Mouse (Mus musculus) adipocyte (in vitro differentiated cells): ENCODE data around the gene Il4i1.
"Not testable (repeated sequence)": the region's sequence is repeated elsewhere in the genome, so short reads cannot be mapped to it uniquely, and the experiment has no call there.

ENCODE experiments used
- DNase-seq: peaks from one replicate; pipeline ENCODE4 v3.0.0-alpha.2; 2016; ENCODE audit warnings: low spot score

The Il4i1 gene

DNA sequence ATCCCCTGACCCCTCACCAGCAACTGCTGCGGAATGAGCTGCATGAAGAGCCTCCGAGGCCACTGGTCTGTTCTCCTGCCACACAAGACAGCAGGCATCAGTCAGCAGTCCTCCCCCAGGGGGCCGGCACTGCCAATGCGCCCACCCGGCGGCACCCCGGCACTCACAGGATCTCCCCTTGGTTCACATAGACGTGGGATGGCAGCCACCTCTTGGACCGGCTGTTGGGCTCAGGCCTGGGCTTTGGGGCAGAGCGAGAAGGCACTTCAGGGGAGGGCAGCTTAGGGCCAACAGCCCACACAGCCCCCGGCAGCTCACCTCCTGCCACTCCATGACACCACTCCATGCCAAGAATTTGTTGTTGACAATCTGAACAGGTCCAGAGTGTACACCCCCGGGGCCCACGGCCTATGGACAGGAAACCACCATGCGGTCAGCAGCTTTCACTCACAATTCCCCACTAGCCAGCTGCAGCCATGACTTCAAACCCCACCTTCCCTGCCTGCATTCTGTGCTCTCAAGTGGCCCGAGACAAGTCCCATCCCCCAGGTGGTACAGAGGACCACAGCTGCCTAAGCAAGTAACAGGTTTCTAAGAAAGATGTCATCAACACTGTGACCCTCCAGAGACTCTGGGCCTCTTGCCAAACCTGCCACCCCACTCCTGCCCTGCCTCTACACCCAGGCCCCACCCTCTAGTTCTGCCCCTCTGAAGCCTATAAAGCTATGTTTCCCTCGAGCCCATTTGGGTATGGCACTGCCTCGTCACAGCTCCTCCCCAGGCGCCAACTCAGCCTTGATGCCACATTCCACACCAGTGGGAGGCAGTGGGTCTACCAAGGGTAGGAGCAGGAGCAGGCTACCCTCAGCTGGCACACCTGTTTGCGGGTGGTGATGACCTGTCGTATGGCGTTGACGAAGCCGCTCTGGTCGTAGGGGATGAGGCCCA lies 48.7 kb downstream of the Il4i1 start:
- no peak for DNase-seq

GRCm38 (mm10) chr7:44866276-44867009 lies 50.3 kb downstream of the Il4i1 start:
- peak; percentile 93 for DNase-seq

DNA sequence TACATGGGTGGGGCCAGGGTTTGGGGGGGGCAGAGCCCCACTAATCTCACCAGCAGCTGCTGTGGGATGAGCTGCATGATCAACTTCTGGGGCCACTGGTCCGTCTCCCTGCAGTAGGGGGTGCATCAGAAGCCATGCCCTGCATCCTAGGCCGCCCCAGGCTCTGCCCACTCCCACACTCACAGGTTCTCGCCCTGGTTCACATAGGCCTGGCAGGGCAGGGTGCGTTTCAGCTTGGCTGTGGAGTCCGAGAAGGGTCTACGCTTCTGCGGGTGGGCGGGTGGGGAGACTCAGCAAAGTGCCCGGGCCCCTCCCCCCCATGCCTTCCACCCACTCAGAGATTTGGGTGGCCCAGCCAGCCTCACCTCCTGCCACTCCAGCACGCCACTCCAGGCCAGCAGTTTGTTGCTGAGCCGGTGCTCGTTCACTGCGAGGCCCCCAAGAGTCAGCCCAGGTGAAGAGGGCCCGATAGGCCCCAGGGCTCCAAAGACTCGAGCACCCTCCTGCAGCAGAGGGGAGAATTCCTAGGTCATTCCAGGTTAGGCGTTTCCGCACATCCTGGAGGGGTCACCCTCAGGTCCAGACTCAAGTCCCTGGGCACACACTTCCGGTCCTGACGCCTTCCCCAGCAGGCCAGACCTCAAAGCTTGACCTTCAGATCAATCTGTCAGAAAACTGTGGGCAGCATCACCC lies 51.0 kb downstream of the Il4i1 start:
- DNase-seq: no peak

GRCm38 (mm10) chr7:44867802-44868201 lies 51.6 kb downstream of the Il4i1 start:
- no peak for DNase-seq

GRCm38 (mm10) chr7:44868465-44868864 lies 52.3 kb downstream of the Il4i1 start:
- no peak for DNase-seq

DNA sequence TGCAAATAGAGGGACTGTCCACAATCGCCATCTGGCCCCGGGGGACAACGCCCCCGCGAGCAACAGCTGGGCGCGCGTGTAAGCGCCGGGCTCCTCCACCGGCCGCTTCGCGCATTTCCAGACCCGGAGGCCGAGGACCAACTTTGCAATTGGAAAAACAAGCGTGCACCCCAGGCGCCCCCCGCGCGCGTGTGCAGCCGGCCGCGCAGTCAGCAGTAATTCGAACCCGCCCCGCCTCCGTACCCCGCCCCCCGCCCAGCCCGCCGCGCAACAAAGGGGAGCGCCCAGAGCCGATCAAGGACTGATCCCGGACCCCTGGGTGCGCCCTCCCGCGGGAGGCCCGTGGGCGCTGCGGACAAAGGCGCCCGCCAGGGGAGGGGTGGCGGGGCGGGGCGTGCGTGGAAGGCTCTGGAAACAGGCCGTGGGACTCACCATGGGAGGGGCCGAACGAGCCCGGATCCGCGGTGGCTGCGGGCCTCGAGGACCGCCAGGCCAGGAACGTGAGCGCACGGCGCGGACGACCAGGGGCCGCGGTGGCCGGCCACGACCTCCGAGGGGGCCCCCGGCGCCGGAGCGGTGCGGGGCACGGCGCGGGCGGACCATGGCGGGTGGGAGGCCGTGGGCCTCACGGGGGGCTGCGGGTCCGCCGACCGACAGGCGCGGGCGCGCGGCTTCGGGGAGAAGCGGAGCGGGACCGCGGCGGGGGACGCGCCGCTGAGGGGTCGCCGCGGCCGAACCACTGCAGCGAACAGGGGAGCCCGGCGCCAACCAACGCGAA lies 52.9 kb downstream of the Il4i1 start:
- DNase-seq: peak; percentile 37

DNA sequence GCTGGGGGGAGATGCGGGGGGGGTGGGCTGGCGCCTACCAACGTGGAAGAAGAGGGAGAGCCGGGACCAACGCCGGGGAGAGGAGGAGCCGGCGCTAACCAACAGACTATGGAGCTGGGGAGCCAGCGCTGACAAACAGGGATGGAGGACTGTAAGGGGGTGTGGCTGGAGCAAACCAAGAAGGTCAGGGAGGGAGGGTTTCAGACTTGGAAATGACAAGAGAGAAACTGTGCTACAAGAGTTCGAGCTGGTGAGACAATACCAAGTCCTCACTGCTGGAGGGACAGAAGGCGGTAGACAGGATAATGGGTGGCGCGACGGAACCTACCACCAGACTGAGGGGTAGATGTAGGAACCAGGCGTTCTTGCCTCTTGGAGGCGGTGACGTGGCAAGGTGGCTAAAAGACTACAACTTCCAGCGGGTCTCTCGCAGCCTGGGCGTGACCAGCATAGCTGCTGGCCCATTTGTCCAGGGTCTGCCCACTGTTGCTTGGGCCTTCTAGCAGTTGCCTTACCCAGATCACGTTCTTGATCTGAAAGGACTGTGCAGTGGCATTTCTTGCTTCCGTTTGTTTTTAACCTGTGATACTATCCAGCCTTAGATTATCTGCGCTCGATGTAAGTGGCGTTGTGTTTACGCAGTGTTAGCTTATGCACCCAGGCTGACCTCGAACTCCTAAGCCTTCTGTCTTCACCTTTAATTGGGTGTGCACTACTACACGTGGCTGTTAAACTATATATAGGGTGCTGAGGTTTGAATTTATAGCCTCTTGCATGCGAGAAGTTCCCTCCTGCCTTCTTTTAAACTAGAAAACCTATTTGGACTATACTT lies 53.7 kb downstream of the Il4i1 start, which contains the start of gene Ptov1:
Gene Ptov1 (minus strand): TSS at position 92 of the 832 bp plus-strand sequence.
- DNase-seq: peak; percentile 95

- no peak for DNase-seq
Measured at GRCm38 (mm10) chr7:44870614-44871013, 54.4 kb downstream of the Il4i1 start.

- DNase-seq: no peak
Measured at GRCm38 (mm10) chr7:44871181-44871580, 55.0 kb downstream of the Il4i1 start.

DNA sequence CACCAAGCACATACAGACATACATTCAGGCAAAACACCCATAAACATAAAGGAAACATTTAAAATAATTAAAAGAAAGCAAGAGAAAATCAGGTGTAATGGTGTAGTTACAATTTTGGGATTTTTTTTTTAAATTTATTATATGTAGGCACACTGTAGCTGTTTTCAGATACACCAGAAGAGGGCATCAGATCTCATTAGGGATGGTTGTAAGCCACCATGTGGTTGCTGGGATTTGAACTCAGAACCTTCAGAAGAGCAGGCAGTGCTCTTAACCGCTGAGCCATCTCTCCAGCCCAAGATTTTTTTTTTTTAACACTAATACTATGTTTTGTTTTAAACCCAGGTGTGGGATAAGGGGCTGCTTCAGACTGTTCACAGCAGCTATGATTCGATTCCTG lies 55.6 kb downstream of the Il4i1 start:
- not testable (repeated sequence) for DNase-seq

GRCm38 (mm10) chr7:44877833-44878232 lies 61.6 kb downstream of the Il4i1 start:
- DNase-seq: no peak

DNA sequence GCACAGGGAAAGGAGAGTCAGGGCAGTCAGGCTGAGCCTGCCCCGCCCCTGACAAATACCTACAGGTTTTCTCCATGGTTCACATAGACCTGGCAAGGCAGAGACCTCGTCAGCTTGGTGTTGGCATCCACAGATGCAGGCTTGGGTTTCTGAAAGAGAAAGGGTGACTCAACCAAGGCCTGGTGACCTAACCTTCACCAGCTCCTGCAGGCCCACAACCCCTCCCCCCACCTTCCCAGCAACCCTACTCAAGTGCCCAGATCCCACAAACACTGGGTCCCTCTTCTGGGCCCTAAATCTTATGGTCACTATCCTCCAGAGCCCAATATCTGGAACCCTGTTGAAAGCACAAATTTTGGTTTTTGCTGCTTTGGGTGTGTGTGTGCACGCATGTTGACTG lies 66.8 kb downstream of the Il4i1 start:
- DNase-seq: no peak

- DNase-seq: no peak
Measured at GRCm38 (mm10) chr7:44884637-44885036, 68.5 kb downstream of the Il4i1 start.

DNA sequence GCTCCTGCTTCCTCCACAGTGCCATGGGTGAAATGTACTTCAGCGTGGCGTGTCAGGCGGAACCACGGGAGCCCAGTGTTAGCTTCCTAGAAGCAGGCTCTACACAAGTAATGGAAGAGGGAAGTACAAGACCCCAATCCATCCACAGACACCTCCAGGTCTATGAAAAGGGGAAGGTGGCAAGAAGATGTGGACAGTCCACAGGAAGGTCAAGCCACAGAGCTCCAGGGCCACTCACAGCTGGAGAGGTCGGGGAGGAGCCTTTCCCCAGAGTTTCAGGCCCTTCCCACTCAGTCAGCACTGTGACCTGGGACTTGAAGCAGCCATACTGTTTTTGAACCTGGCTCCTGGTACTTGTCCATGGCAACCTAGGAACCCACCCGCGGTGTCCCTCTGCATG lies 70.8 kb downstream of the Il4i1 start:
- no peak for DNase-seq

GRCm38 (mm10) chr7:44888256-44889105 lies 72.3 kb downstream of the Il4i1 start:
- peak; percentile 78 for DNase-seq

GRCm38 (mm10) chr7:44890180-44890579 lies 74.0 kb downstream of the Il4i1 start:
- DNase-seq: no peak
